Mouse (Mus musculus) CH12.LX (cell line): ENCODE measurements around the gene Pkp3. TPM values are rescaled to one million over a fixed set of nuclear protein-coding genes. Genes with fewer than 3 reads are reported as not detected.

ENCODE experiments used
- DNase-seq: peaks from one replicate; pipeline ENCODE4 v3.0.0-alpha.2; 2013; ENCODE audit errors: extremely low read depth
- H3K27ac ChIP-seq: 2 replicates; pipeline ENCODE4 v1.5.1; 2012; ENCODE audit warnings: low read depth, mild to moderate bottlenecking, control low read depth, moderate library complexity; ENCODE audit not compliant: insufficient read depth
- H3K27me3 ChIP-seq: replicated peaks from 2 replicates; pipeline ENCODE3; 2012; ENCODE audit warnings: inconsistent platforms
- H3K36me3 ChIP-seq, 2 experiments: replicated peaks in 1 of 2; 2 replicates each; pipeline versions ENCODE3 to v1.6.1; 2012; ENCODE audit warnings: inconsistent platforms in 1 of 2, low read length in 1 of 2, mild to moderate bottlenecking in 1 of 2, mixed read lengths in 1 of 2, moderate library complexity in 1 of 2; ENCODE audit not compliant: control insufficient read depth in 1 of 2, insufficient read depth in 1 of 2
- H3K4me1 ChIP-seq, 2 experiments: 2 replicates each; pipeline ENCODE4 v1.6.1; 2012; ENCODE audit warnings: inconsistent platforms in 1 of 2, moderate library complexity in 1 of 2; ENCODE audit not compliant: insufficient read depth in 2 of 2, control insufficient read depth in 1 of 2
- H3K4me2 ChIP-seq: 2 replicates; pipeline ENCODE4 v1.6.1; 2012; ENCODE audit warnings: low read depth, mild to moderate bottlenecking, control low read depth; ENCODE audit not compliant: poor library complexity, insufficient read depth, severe bottlenecking
- H3K4me3 ChIP-seq, 3 experiments: fragments of 150-350 bp in 1 of 3; sonication (generic) in 1 of 3; replicated peaks in 1 of 3; 2 replicates each; pipeline versions ENCODE3 to v1.5.1; 2011 to 2012; ENCODE audit warnings: low read depth in 2 of 3, low read length in 2 of 3, mild to moderate bottlenecking in 2 of 3, moderate library complexity in 2 of 3, control low read depth in 1 of 3, improper control_type of control experiment in 1 of 3, inconsistent platforms in 1 of 3, mixed read lengths in 1 of 3; ENCODE audit not compliant: poor library complexity in 1 of 3
- H3K79me2 ChIP-seq: replicated peaks from 2 replicates; pipeline ENCODE4 v1.6.1; 2012; ENCODE audit warnings: mild to moderate bottlenecking, moderate library complexity; ENCODE audit not compliant: control insufficient read depth, poor library complexity, insufficient read depth, severe bottlenecking; ENCODE audit errors: extremely low read depth
- H3K9ac ChIP-seq: 2 replicates; pipeline ENCODE4 v1.6.1; 2012; ENCODE audit warnings: low read depth, mild to moderate bottlenecking, control low read depth, moderate library complexity; ENCODE audit not compliant: insufficient read depth
- H3K9me3 ChIP-seq: replicated peaks from 2 replicates; pipeline ENCODE3; 2012; ENCODE audit warnings: low read length, inconsistent platforms, mixed read lengths
- CHD2 ChIP-seq: IDR thresholded peaks from 2 replicates; pipeline ENCODE4 v1.6.1; 2011; ENCODE audit warnings: low read length, improper control_type of control experiment
- EP300 ChIP-seq: IDR thresholded peaks from 2 replicates; pipeline ENCODE4 v1.6.1; 2011; ENCODE audit warnings: low read length, improper control_type of control experiment
- HCFC1 ChIP-seq: IDR thresholded peaks from 2 replicates; pipeline ENCODE4 v1.6.1; 2012; ENCODE audit warnings: low read depth, mild to moderate bottlenecking, inconsistent platforms, low read length, improper control_type of control experiment
- MAFK ChIP-seq: IDR thresholded peaks from 2 replicates; pipeline ENCODE4 v1.6.1; 2011; ENCODE audit warnings: low read length, improper control_type of control experiment; ENCODE audit not compliant: insufficient replicate concordance
- MXI1 ChIP-seq: IDR thresholded peaks from 2 replicates; pipeline ENCODE4 v1.6.1; 2011; ENCODE audit warnings: mild to moderate bottlenecking, low read depth, low read length, improper control_type of control experiment
- NRF1 ChIP-seq: IDR thresholded peaks from 2 replicates; pipeline ENCODE4 v1.6.1; 2014; ENCODE audit warnings: low read depth, mild to moderate bottlenecking, inconsistent platforms, low read length, improper control_type of control experiment, moderate library complexity
- RAD21 ChIP-seq: IDR thresholded peaks from 2 replicates; pipeline ENCODE4 v1.6.1; 2011; ENCODE audit warnings: low read depth, mild to moderate bottlenecking, low read length, improper control_type of control experiment, moderate library complexity
- TBP ChIP-seq: conservative IDR thresholded peaks from 2 replicates; pipeline ENCODE4 v1.6.1; 2011; ENCODE audit warnings: low read depth, low read length, improper control_type of control experiment
- TCF12 ChIP-seq: IDR thresholded peaks from 2 replicates; pipeline ENCODE4 v1.6.1; 2014; ENCODE audit warnings: low read depth, mild to moderate bottlenecking, inconsistent platforms, low read length, improper control_type of control experiment
- ZMIZ1 ChIP-seq: IDR thresholded peaks from 2 replicates; pipeline ENCODE4 v1.6.1; 2012; ENCODE audit warnings: low read depth, mild to moderate bottlenecking, inconsistent platforms, low read length, improper control_type of control experiment
- dilution Hi-C: fragments of 300-500 bp; cut with MboI; formaldehyde crosslinking; loops from 2 replicates; pipeline ENCODE4 v1.14.3; 2020; ENCODE audit warnings: low sequenced_read_pairs; ENCODE audit not compliant: extremely low pct_unique_long_range_greater_than_20kb, extremely low pct_ligation_motif_present
- in situ Hi-C: fragments of 300-500 bp; cut with MboI; formaldehyde crosslinking; loops from 3 replicates; pipeline ENCODE4 v1.14.3; 2019; ENCODE audit warnings: low sequenced_read_pairs, low pct_ligation_motif_present, low pct_unique_long_range_greater_than_20kb, mixed read lengths
- polyA plus RNA-seq: library from polyadenylated mRNA; unstranded; fragments of >175 nt; gene quantifications from 2 replicates; pipeline ENCODE4 v1.2.1, GENCODE M21; 2012; ENCODE audit warnings: low read depth; ENCODE audit not compliant: insufficient read length
- total RNA-seq, 2 experiments: library from RNA; depleted of rRNA; stranded (reverse); fragments of 300-350 nt in 1 of 2; fragments of >200 nt in 1 of 2; gene quantifications; 2 replicates each; pipeline ENCODE4 v1.2.3; 2012 to 2014

Gene Pkp3
- total and polyA plus RNA-seq, 3 experiments: 25.3 to 63.1 (median 37.8) TPM

DNA sequence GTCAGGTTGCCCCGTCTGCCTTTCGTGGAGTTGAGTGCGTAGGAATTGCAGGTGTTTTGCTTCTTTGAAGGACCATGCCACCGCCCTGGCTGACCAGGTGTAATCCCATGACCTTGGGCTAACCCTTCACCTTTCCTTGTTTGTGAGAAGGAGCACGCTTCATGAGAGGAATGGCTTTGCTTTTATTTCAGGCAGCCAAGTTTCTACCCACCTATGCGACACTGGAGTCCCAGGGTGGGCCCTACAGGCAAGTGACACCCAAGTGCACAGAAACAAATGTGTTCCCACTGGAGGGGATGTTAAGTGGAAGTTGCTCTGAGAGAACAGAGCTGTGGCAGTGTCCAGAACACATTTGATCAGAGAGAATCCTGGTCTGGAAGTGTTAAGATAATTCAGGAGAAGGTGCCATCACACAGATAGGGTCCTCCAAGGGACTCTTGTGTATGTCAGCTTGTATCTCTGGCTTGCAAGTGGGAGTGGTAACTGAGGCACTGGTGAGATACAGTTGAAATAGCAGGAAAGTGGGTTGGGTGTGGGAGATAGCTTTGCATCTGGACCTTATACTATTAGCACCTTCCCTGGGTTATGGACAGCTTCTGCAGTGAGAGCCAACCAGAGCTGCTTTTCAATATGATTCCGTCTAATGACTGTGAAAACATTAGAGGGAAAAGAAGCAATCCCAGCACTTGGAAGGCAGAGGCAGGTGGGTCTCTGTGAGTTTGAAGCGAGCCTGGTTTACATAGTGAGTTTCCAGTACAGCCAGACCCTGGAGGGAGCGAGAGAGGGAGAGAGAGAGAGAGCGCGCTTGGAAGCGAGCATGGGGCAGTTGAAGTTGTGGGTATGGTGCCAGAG lies 54.1 kb downstream of the Pkp3 start:
- in situ Hi-C loops (loop anchor here (5.0 kb wide), 2 partner anchors 35 kb away; no protein-coding TSS in a partner anchor), dilution Hi-C loops (no loop called here)
- Histone ChIP-seq H3K79me2 (0 out of 2 replicates have a peak, but pooled peaks cover 3% of the 10 kb centered on the region), H3K4me2 (peak overlapping the region; percentile 82), H3K9me3 (no peaks in the 10 kb centered on the region), H3K4me3 (peak overlapping the region; percentile 72 to 95 (median 92)), H3K27me3 (peaks cover 2% of the 10 kb centered on the region), H3K9ac (peak overlapping the region; percentile 94), H3K4me1 (peaks cover 3 to 29% of the 10 kb centered on the region in 2 experiments; a peak in 2 of 4 replicates), H3K36me3 (peaks cover 19 to 31% of the 10 kb centered on the region in 2 experiments), H3K27ac (no peak overlapping the region)
- no peak for TF ChIP-seq CHD2
- TF ChIP-seq TBP: no peak
- no peak for TF ChIP-seq MAFK
- no peak for TF ChIP-seq NRF1
- TF ChIP-seq HCFC1: no peak
- TF ChIP-seq ZMIZ1: no peak
- TF ChIP-seq TCF12: no peak
- no peak for TF ChIP-seq EP300
- TF ChIP-seq RAD21: no peak
- no peak for TF ChIP-seq MXI1
- DNase-seq: no peak

Other genes with a start within 250 kb of the Pkp3 start
Only the 20 nearest of the 34 such genes appear.
- not detected in 2 replicates for gene Cox8b, start 177.8 kb upstream of the Pkp3 start, total RNA-seq (2012; rRNA removed)
- gene Cox8b, start 177.8 kb upstream of the Pkp3 start, total RNA-seq (2014; rRNA removed): not detected in 2 replicates
- gene Cox8b, start 177.8 kb upstream of the Pkp3 start, polyA plus RNA-seq: not detected in 2 replicates
- 0.08 and 0.21 TPM in 2 replicates for gene Nlrp6, start 157.3 kb upstream of the Pkp3 start, total RNA-seq (2012; rRNA removed)
- not detected in 2 replicates for gene Nlrp6, start 157.3 kb upstream of the Pkp3 start, total RNA-seq (2014; rRNA removed)
- 0.14 and 0.15 TPM in 2 replicates for gene Nlrp6, start 157.3 kb upstream of the Pkp3 start, polyA plus RNA-seq
- 3.3 and 3.7 TPM in 2 replicates for gene Pgghg, start 136.8 kb upstream of the Pkp3 start, total RNA-seq (2012; rRNA removed)
- gene Pgghg, start 136.8 kb upstream of the Pkp3 start, total RNA-seq (2014; rRNA removed): 3.2 and 4.0 TPM in 2 replicates
- gene Pgghg, start 136.8 kb upstream of the Pkp3 start, polyA plus RNA-seq: 3.1 and 3.6 TPM in 2 replicates
- gene Ifitm5, start 127.9 kb upstream of the Pkp3 start, total RNA-seq (2012; rRNA removed): 0.68 and 0.76 TPM in 2 replicates
- gene Ifitm5, start 127.9 kb upstream of the Pkp3 start, total RNA-seq (2014; rRNA removed): not detected in 2 replicates
- gene Ifitm5, start 127.9 kb upstream of the Pkp3 start, polyA plus RNA-seq: 0.55 and 0.71 TPM in 2 replicates
- not detected in 2 replicates for gene Gm45717, start 122.3 kb upstream of the Pkp3 start, total RNA-seq (2012; rRNA removed)
- gene Gm45717, start 122.3 kb upstream of the Pkp3 start, total RNA-seq (2014; rRNA removed): not detected in 2 replicates
- not detected in 2 replicates for gene Gm45717, start 122.3 kb upstream of the Pkp3 start, polyA plus RNA-seq
- gene Ifitm2, start 122.2 kb upstream of the Pkp3 start, total RNA-seq (2012; rRNA removed): 128 and 136 TPM in 2 replicates
- 314 and 381 TPM in 2 replicates for gene Ifitm2, start 122.2 kb upstream of the Pkp3 start, total RNA-seq (2014; rRNA removed)
- 159 and 213 TPM in 2 replicates for gene Ifitm2, start 122.2 kb upstream of the Pkp3 start, polyA plus RNA-seq
- 55.5 and 62.0 TPM in 2 replicates for gene Ifitm1, start 111.0 kb upstream of the Pkp3 start, total RNA-seq (2012; rRNA removed)
- gene Ifitm1, start 111.0 kb upstream of the Pkp3 start, total RNA-seq (2014; rRNA removed): 32.9 and 33.6 TPM in 2 replicates
- 10.9 and 14.8 TPM in 2 replicates for gene Ifitm1, start 111.0 kb upstream of the Pkp3 start, polyA plus RNA-seq
- 0.25 TPM in 1 of 2 replicates, not detected in the other for gene Ifitm3, start 67.4 kb upstream of the Pkp3 start, total RNA-seq (2012; rRNA removed)
- not detected in 2 replicates for gene Ifitm3, start 67.4 kb upstream of the Pkp3 start, total RNA-seq (2014; rRNA removed)
- gene Ifitm3, start 67.4 kb upstream of the Pkp3 start, polyA plus RNA-seq: not detected in 2 replicates
- gene Ifitm6, start 60.3 kb upstream of the Pkp3 start, total RNA-seq (2012; rRNA removed): not detected in 2 replicates
- not detected in 2 replicates for gene Ifitm6, start 60.3 kb upstream of the Pkp3 start, total RNA-seq (2014; rRNA removed)
- not detected in 2 replicates for gene Ifitm6, start 60.3 kb upstream of the Pkp3 start, polyA plus RNA-seq
- not detected in 2 replicates for gene Gm17387, start 49.1 kb upstream of the Pkp3 start, total RNA-seq (2012; rRNA removed)
- not detected in 2 replicates for gene Gm17387, start 49.1 kb upstream of the Pkp3 start, total RNA-seq (2014; rRNA removed)
- not detected in 2 replicates for gene Gm17387, start 49.1 kb upstream of the Pkp3 start, polyA plus RNA-seq
- 11.2 and 13.1 TPM in 2 replicates for gene B4galnt4, start 17.1 kb upstream of the Pkp3 start, total RNA-seq (2012; rRNA removed)
- 0.70 and 0.91 TPM in 2 replicates for gene B4galnt4, start 17.1 kb upstream of the Pkp3 start, total RNA-seq (2014; rRNA removed)
- gene B4galnt4, start 17.1 kb upstream of the Pkp3 start, polyA plus RNA-seq: 2.9 TPM in 2 replicates
- gene Sigirr, start 22.4 kb downstream of the Pkp3 start, total RNA-seq (2012; rRNA removed): 12.9 and 19.2 TPM in 2 replicates
- 13.2 and 15.6 TPM in 2 replicates for gene Sigirr, start 22.4 kb downstream of the Pkp3 start, total RNA-seq (2014; rRNA removed)
- 15.2 and 16.1 TPM in 2 replicates for gene Sigirr, start 22.4 kb downstream of the Pkp3 start, polyA plus RNA-seq
- gene Ano9, start 39.6 kb downstream of the Pkp3 start, total RNA-seq (2012; rRNA removed): 0.04 TPM in 2 replicates
- not detected in 2 replicates for gene Ano9, start 39.6 kb downstream of the Pkp3 start, total RNA-seq (2014; rRNA removed)
- not detected in 2 replicates for gene Ano9, start 39.6 kb downstream of the Pkp3 start, polyA plus RNA-seq
- 10.6 and 12.0 TPM in 2 replicates for gene Ptdss2, start 44.2 kb downstream of the Pkp3 start, total RNA-seq (2012; rRNA removed)
- 2.5 and 2.9 TPM in 2 replicates for gene Ptdss2, start 44.2 kb downstream of the Pkp3 start, total RNA-seq (2014; rRNA removed)
- gene Ptdss2, start 44.2 kb downstream of the Pkp3 start, polyA plus RNA-seq: 22.9 and 33.5 TPM in 2 replicates
- gene Rnh1, start 94.6 kb downstream of the Pkp3 start, total RNA-seq (2012; rRNA removed): 133 and 137 TPM in 2 replicates
- gene Rnh1, start 94.6 kb downstream of the Pkp3 start, total RNA-seq (2014; rRNA removed): 84.7 and 91.0 TPM in 2 replicates
- 95.5 and 103 TPM in 2 replicates for gene Rnh1, start 94.6 kb downstream of the Pkp3 start, polyA plus RNA-seq
- gene Hras, start 115.8 kb downstream of the Pkp3 start, total RNA-seq (2012; rRNA removed): 82.0 and 106 TPM in 2 replicates
- gene Hras, start 115.8 kb downstream of the Pkp3 start, total RNA-seq (2014; rRNA removed): 43.6 and 48.9 TPM in 2 replicates
- 71.3 and 86.3 TPM in 2 replicates for gene Hras, start 115.8 kb downstream of the Pkp3 start, polyA plus RNA-seq
- gene Lrrc56, start 115.9 kb downstream of the Pkp3 start, total RNA-seq (2012; rRNA removed): 0.92 and 0.93 TPM in 2 replicates
- gene Lrrc56, start 115.9 kb downstream of the Pkp3 start, total RNA-seq (2014; rRNA removed): 0.46 and 0.89 TPM in 2 replicates
- gene Lrrc56, start 115.9 kb downstream of the Pkp3 start, polyA plus RNA-seq: 1.0 and 1.4 TPM in 2 replicates
- 0.50 and 1.1 TPM in 2 replicates for gene Lmntd2, start 135.9 kb downstream of the Pkp3 start, total RNA-seq (2012; rRNA removed)
- gene Lmntd2, start 135.9 kb downstream of the Pkp3 start, total RNA-seq (2014; rRNA removed): 0.55 and 0.97 TPM in 2 replicates
- 0.85 and 0.89 TPM in 2 replicates for gene Lmntd2, start 135.9 kb downstream of the Pkp3 start, polyA plus RNA-seq
- gene Rassf7, start 137.6 kb downstream of the Pkp3 start, total RNA-seq (2012; rRNA removed): 9.4 and 11.6 TPM in 2 replicates
- 6.7 and 8.1 TPM in 2 replicates for gene Rassf7, start 137.6 kb downstream of the Pkp3 start, total RNA-seq (2014; rRNA removed)
- gene Rassf7, start 137.6 kb downstream of the Pkp3 start, polyA plus RNA-seq: 4.1 and 4.6 TPM in 2 replicates
- gene Phrf1, start 150.6 kb downstream of the Pkp3 start, total RNA-seq (2012; rRNA removed): 51.7 and 52.5 TPM in 2 replicates
- 21.8 and 22.4 TPM in 2 replicates for gene Phrf1, start 150.6 kb downstream of the Pkp3 start, total RNA-seq (2014; rRNA removed)
- gene Phrf1, start 150.6 kb downstream of the Pkp3 start, polyA plus RNA-seq: 59.2 and 67.0 TPM in 2 replicates